Mouse (Mus musculus): ENCODE results near the gene Ugp2.

Gene Ugp2

GRCm38 (mm10) chr11:21371122-21371806 is at the start of gene Ugp2:
TSS of gene Ugp2 (minus strand) at chr11:21371201.
- peak; percentile 96 for DNase-seq (ENCODE audit: low read depth, low spot score)

- peak; percentile 57 for DNase-seq (ENCODE audit: low read depth, low spot score)
Measured at GRCm38 (mm10) chr11:21414911-21415381, 43.9 kb upstream of the Ugp2 start.

GRCm38 (mm10) chr11:21406668-21407067 is 35.7 kb upstream of the Ugp2 start:
- DNase-seq (ENCODE audit: low read depth, low spot score) = no peak

- no peak for DNase-seq (ENCODE audit: low read depth, low spot score)
Measured at GRCm38 (mm10) chr11:21406141-21406540, 35.1 kb upstream of the Ugp2 start.

- DNase-seq (ENCODE audit: low read depth, low spot score) = no peak
Measured at GRCm38 (mm10) chr11:21403877-21404276, 32.9 kb upstream of the Ugp2 start.

- DNase-seq (ENCODE audit: low read depth, low spot score) = no peak
Measured at GRCm38 (mm10) chr11:21402481-21403254, 31.7 kb upstream of the Ugp2 start.

- no peak for DNase-seq (ENCODE audit: low read depth, low spot score)
Measured at GRCm38 (mm10) chr11:21401248-21401647, 30.2 kb upstream of the Ugp2 start.

GRCm38 (mm10) chr11:21399186-21399681 is 28.2 kb upstream of the Ugp2 start:
- DNase-seq (ENCODE audit: low read depth, low spot score) = peak; percentile 56

GRCm38 (mm10) chr11:21398464-21398863 is 27.5 kb upstream of the Ugp2 start:
- DNase-seq (ENCODE audit: low read depth, low spot score) = peak; percentile 92

GRCm38 (mm10) chr11:21386790-21387189 is 15.8 kb upstream of the Ugp2 start:
- DNase-seq (ENCODE audit: low read depth, low spot score) = peak; percentile 63

- no peak for DNase-seq (ENCODE audit: low read depth, low spot score)
Measured at GRCm38 (mm10) chr11:21374096-21374495, 3.1 kb upstream of the Ugp2 start.

- peak; percentile 92 for DNase-seq (ENCODE audit: low read depth, low spot score)
Measured at GRCm38 (mm10) chr11:21370399-21371121, 441 bp downstream of the Ugp2 start.

GRCm38 (mm10) chr11:21369248-21370016 is 1.6 kb downstream of the Ugp2 start:
- peak; percentile 56 for DNase-seq (ENCODE audit: low read depth, low spot score)

- DNase-seq (ENCODE audit: low read depth, low spot score) = peak; percentile 75
Measured at GRCm38 (mm10) chr11:21368466-21368865, 2.5 kb downstream of the Ugp2 start.

GRCm38 (mm10) chr11:21363144-21363940 is 7.7 kb downstream of the Ugp2 start:
- DNase-seq (ENCODE audit: low read depth, low spot score) = no peak

GRCm38 (mm10) chr11:21351296-21351695 is 19.7 kb downstream of the Ugp2 start:
- peak; percentile 45 for DNase-seq (ENCODE audit: low read depth, low spot score)

- no peak for DNase-seq (ENCODE audit: low read depth, low spot score)
Measured at GRCm38 (mm10) chr11:21348890-21349289, 22.1 kb downstream of the Ugp2 start.

GRCm38 (mm10) chr11:21346020-21346419 is 25.0 kb downstream of the Ugp2 start:
- no peak for DNase-seq (ENCODE audit: low read depth, low spot score)

GRCm38 (mm10) chr11:21343490-21343889 is 27.5 kb downstream of the Ugp2 start:
- no peak for DNase-seq (ENCODE audit: low read depth, low spot score)

- DNase-seq (ENCODE audit: low read depth, low spot score) = no peak
Measured at GRCm38 (mm10) chr11:21339088-21339487, 31.9 kb downstream of the Ugp2 start.

All from skeletal muscle tissue, adult 2 months (tissue).